Mouse (Mus musculus) brain, embryonic 14.5 days (tissue): ENCODE data around the gene Fbxo42.

Experiments used
- CTCF ChIP-seq: fragments of 200-500 bp; IDR thresholded peaks from 2 replicates; pipeline ENCODE4 v1.5.1; 2012; ENCODE audit warnings: inconsistent platforms, mild to moderate bottlenecking, moderate library complexity, borderline replicate concordance; ENCODE audit not compliant: insufficient read depth, insufficient read length; ENCODE audit errors: extremely low read depth
- POLR2A ChIP-seq: fragments of 200-500 bp; IDR thresholded peaks from 2 replicates; pipeline ENCODE4 v1.6.1; 2012; ENCODE audit warnings: mild to moderate bottlenecking, inconsistent platforms, borderline replicate concordance; ENCODE audit not compliant: poor library complexity, insufficient read depth, insufficient read length, severe bottlenecking; ENCODE audit errors: extremely low read depth

DNA sequence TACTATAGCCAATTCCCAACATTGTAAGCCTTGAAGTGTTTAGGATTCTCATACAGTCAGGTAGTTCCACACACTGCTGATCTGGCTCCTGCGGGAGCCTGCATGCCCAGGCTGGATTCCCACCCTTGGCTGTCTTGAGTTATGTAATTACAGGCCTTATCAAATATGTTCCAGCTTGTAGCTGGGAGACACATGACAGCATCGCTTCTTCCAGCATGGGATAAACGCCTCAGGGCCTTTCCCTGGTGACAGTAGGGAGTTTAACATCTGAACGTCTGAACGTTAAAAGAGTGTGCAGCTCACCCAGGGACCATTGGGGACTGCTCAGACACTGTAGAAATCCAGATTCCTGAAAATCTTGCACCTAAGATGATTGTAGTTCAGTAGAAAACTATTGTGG lies 28.1 kb downstream of the Fbxo42 start:
- TF ChIP-seq CTCF (no peak), POLR2A (no peak)
